Mouse (Mus musculus) ES-Bruce4 (cell line): ENCODE measurements around the gene Lrig1. TPM values are rescaled to one million over a fixed set of nuclear protein-coding genes. Genes with fewer than 3 reads are reported as not detected.
A peak's percentile ranks its signal among the peaks of the same experiment; 100 is the strongest.

Experiments used
- H3K27ac ChIP-seq: 2 replicates; pipeline ENCODE4 v1.5.1; 2012; ENCODE audit warnings: low read length, inconsistent platforms; ENCODE audit not compliant: insufficient read depth
- H3K27me3 ChIP-seq: 2 replicates; pipeline ENCODE4 v1.6.1; 2012; ENCODE audit warnings: mild to moderate bottlenecking, low read length, inconsistent platforms; ENCODE audit not compliant: control insufficient read depth, poor library complexity, insufficient read depth, severe bottlenecking
- H3K36me3 ChIP-seq: 2 replicates; pipeline ENCODE4 v1.6.1; 2012; ENCODE audit warnings: inconsistent platforms, mild to moderate bottlenecking, low read length, moderate library complexity; ENCODE audit not compliant: control insufficient read depth, poor library complexity, insufficient read depth, severe bottlenecking
- H3K4me1 ChIP-seq: one replicate; pipeline ENCODE4 v1.8.1; 2011; ENCODE audit warnings: low read length; ENCODE audit not compliant: control insufficient read depth, insufficient read depth
- H3K4me3 ChIP-seq: 2 replicates; pipeline ENCODE4 v1.5.1; 2011; ENCODE audit warnings: low read depth, mild to moderate bottlenecking, low read length
- H3K9ac ChIP-seq: 2 replicates; pipeline ENCODE4 v1.6.1; 2012; ENCODE audit warnings: low read depth, mild to moderate bottlenecking, inconsistent platforms; ENCODE audit not compliant: poor library complexity, severe bottlenecking
- H3K9me3 ChIP-seq: replicated peaks from 2 replicates; pipeline ENCODE4 v1.6.1; 2012; ENCODE audit warnings: mild to moderate bottlenecking, low read length, inconsistent platforms; ENCODE audit not compliant: control insufficient read depth, poor library complexity, insufficient read depth, severe bottlenecking
- CTCF ChIP-seq: IDR thresholded peaks from one replicate; pipeline ENCODE4 v1.8.1; 2011; ENCODE audit warnings: low read depth, low read length
- EP300 ChIP-seq: IDR thresholded peaks from 2 replicates; pipeline ENCODE4 v1.6.1; 2011; ENCODE audit warnings: low read depth, low read length; ENCODE audit not compliant: insufficient read depth
- POLR2A ChIP-seq: IDR thresholded peaks from one replicate; pipeline ENCODE4 v1.8.1; 2011; ENCODE audit warnings: low read length; ENCODE audit not compliant: insufficient read depth
- polyA plus RNA-seq: library from polyadenylated mRNA; stranded (reverse); fragments of >200 nt; gene quantifications from 2 replicates; pipeline ENCODE4 v1.2.4, GENCODE M21; 2011; ENCODE audit warnings: low read depth; ENCODE audit not compliant: missing spikeins, insufficient read depth, insufficient read length

The Lrig1 gene
- polyA plus RNA-seq, 1 experiment, result 7.3 TPM

GRCm38 (mm10) chr6:94701071-94701470 lies 1.1 kb upstream of the Lrig1 start:
- no peak for TF ChIP-seq CTCF
- TF ChIP-seq EP300, result no peak
- TF ChIP-seq POLR2A, result no peak
- peaks cover 3% of the 10 kb centered on the region for H3K4me1 ChIP-seq
- no peak overlapping the region for H3K27ac ChIP-seq
- H3K9ac ChIP-seq, result no peak overlapping the region
- no peaks in the 10 kb centered on the region; the same call in 1 of the 2 replicates for H3K27me3 ChIP-seq
- no peaks in the 10 kb centered on the region for H3K9me3 ChIP-seq
- peak overlapping the region; percentile 33; the same call in 1 of the 2 replicates for H3K4me3 ChIP-seq
- H3K36me3 ChIP-seq, result no peaks in the 10 kb centered on the region

- Histone ChIP-seq H3K36me3 (no peaks in the 10 kb centered on the region), H3K4me1 (peaks cover 5% of the 10 kb centered on the region), H3K27ac (no peak overlapping the region), H3K27me3 (no peaks in the 10 kb centered on the region; the same call in 1 of the 2 replicates), H3K4me3 (peak overlapping the region; percentile 36), H3K9me3 (no peaks in the 10 kb centered on the region), H3K9ac (0 out of 2 replicates have a peak overlapping the region, but pooled peaks have one; percentile 36)
- TF ChIP-seq EP300, result no peak
- no peak for TF ChIP-seq CTCF
- TF ChIP-seq POLR2A, result no peak
These were observed 654 bp upstream of the Lrig1 start for GRCm38 (mm10) chr6:94700612-94701011.

- Histone ChIP-seq H3K9ac (peak overlapping the region; percentile 74), H3K27ac (no peak overlapping the region), H3K4me3 (peak overlapping the region; percentile 91), H3K9me3 (no peaks in the 10 kb centered on the region), H3K36me3 (no peaks in the 10 kb centered on the region), H3K4me1 (peaks cover 5% of the 10 kb centered on the region), H3K27me3 (no peaks in the 10 kb centered on the region; the same call in 1 of the 2 replicates)
- TF ChIP-seq CTCF (no peak), EP300 (no peak), POLR2A (no peak)
These were observed 578 bp downstream of the Lrig1 start for GRCm38 (mm10) chr6:94699173-94699987.

GRCm38 (mm10) chr6:94698509-94699172 lies 1.3 kb downstream of the Lrig1 start:
- H3K4me1 ChIP-seq, result peaks cover 5% of the 10 kb centered on the region
- H3K9ac ChIP-seq, result peak overlapping the region; percentile 74
- no peaks in the 10 kb centered on the region; the same call in 1 of the 2 replicates for H3K27me3 ChIP-seq
- H3K4me3 ChIP-seq, result peak overlapping the region; percentile 91
- TF ChIP-seq CTCF (no peak), EP300 (no peak), POLR2A (no peak)
- H3K9me3 ChIP-seq, result no peaks in the 10 kb centered on the region
- H3K36me3 ChIP-seq, result no peaks in the 10 kb centered on the region
- no peak overlapping the region for H3K27ac ChIP-seq

- Histone ChIP-seq H3K36me3 (no peaks in the 10 kb centered on the region), H3K4me3 (no peak overlapping the region), H3K4me1 (peaks cover 7% of the 10 kb centered on the region), H3K9ac (no peak overlapping the region), H3K27me3 (no peaks in the 10 kb centered on the region; the same call in 1 of the 2 replicates), H3K27ac (no peak overlapping the region), H3K9me3 (no peaks in the 10 kb centered on the region)
- TF ChIP-seq EP300 (no peak), CTCF (no peak)
These were observed 2.5 kb downstream of the Lrig1 start for GRCm38 (mm10) chr6:94697423-94697822.
